Mouse (Mus musculus): ENCODE data around the gene Etv6.

Gene Etv6

GRCm38 (mm10) chr6:134259913-134260312, 224.4 kb downstream of the Etv6 start:
- no peak for DNase-seq (ENCODE audit: low spot score)

GRCm38 (mm10) chr6:134261904-134262303, 226.4 kb downstream of the Etv6 start:
- DNase-seq (ENCODE audit: low spot score): no peak

GRCm38 (mm10) chr6:134262383-134262782, 226.9 kb downstream of the Etv6 start:
- DNase-seq (ENCODE audit: low spot score): no peak

GRCm38 (mm10) chr6:134262911-134263607, 227.6 kb downstream of the Etv6 start:
- no peak for DNase-seq (ENCODE audit: low spot score)

GRCm38 (mm10) chr6:134273884-134274283, 238.4 kb downstream of the Etv6 start:
- no peak for DNase-seq (ENCODE audit: low spot score)

- no peak for DNase-seq (ENCODE audit: low spot score)
Observed at GRCm38 (mm10) chr6:134276954-134277353, 241.5 kb downstream of the Etv6 start.

GRCm38 (mm10) chr6:134282095-134282494, 246.6 kb downstream of the Etv6 start:
- no peak for DNase-seq (ENCODE audit: low spot score)

- DNase-seq (ENCODE audit: low spot score): no peak
Observed at GRCm38 (mm10) chr6:134291823-134292222, 256.3 kb downstream of the Etv6 start.

- DNase-seq (ENCODE audit: low spot score): no peak
Observed at GRCm38 (mm10) chr6:134292404-134292803, 256.9 kb downstream of the Etv6 start.

GRCm38 (mm10) chr6:134293615-134294508, 258.4 kb downstream of the Etv6 start:
- DNase-seq (ENCODE audit: low spot score): peak; percentile 15

GRCm38 (mm10) chr6:134297884-134298619, 262.6 kb downstream of the Etv6 start:
- no peak for DNase-seq (ENCODE audit: low spot score)

GRCm38 (mm10) chr6:134301951-134302350, 266.5 kb downstream of the Etv6 start:
- DNase-seq (ENCODE audit: low spot score): no peak

GRCm38 (mm10) chr6:134311346-134311745, 275.8 kb downstream of the Etv6 start:
- no peak for DNase-seq (ENCODE audit: low spot score)

- no peak for DNase-seq (ENCODE audit: low spot score)
Observed at GRCm38 (mm10) chr6:134312571-134312970, 277.1 kb downstream of the Etv6 start.

GRCm38 (mm10) chr6:134317371-134317770, 281.9 kb downstream of the Etv6 start:
- no peak for DNase-seq (ENCODE audit: low spot score)

Measured in urinary bladder, postnatal 14 days (tissue).